Mouse (Mus musculus) CH12.LX (cell line): ENCODE data around the gene Slc2a2. TPM values are rescaled to one million over a fixed set of nuclear protein-coding genes. Genes with fewer than 3 reads are reported as not detected.

Source experiments
- DNase-seq: peaks from one replicate; pipeline ENCODE4 v3.0.0-alpha.2; 2013; ENCODE audit errors: extremely low read depth
- H3K27ac ChIP-seq: 2 replicates; pipeline ENCODE4 v1.5.1; 2012; ENCODE audit warnings: low read depth, mild to moderate bottlenecking, control low read depth, moderate library complexity; ENCODE audit not compliant: insufficient read depth
- H3K27me3 ChIP-seq: replicated peaks from 2 replicates; pipeline ENCODE3; 2012; ENCODE audit warnings: inconsistent platforms
- H3K36me3 ChIP-seq, 2 experiments: replicated peaks in 1 of 2; 2 replicates each; pipeline versions ENCODE3 to v1.6.1; 2012; ENCODE audit warnings: inconsistent platforms in 1 of 2, low read length in 1 of 2, mild to moderate bottlenecking in 1 of 2, mixed read lengths in 1 of 2, moderate library complexity in 1 of 2; ENCODE audit not compliant: control insufficient read depth in 1 of 2, insufficient read depth in 1 of 2
- H3K4me1 ChIP-seq, 2 experiments: 2 replicates each; pipeline ENCODE4 v1.6.1; 2012; ENCODE audit warnings: inconsistent platforms in 1 of 2, moderate library complexity in 1 of 2; ENCODE audit not compliant: insufficient read depth in 2 of 2, control insufficient read depth in 1 of 2
- H3K4me2 ChIP-seq: 2 replicates; pipeline ENCODE4 v1.6.1; 2012; ENCODE audit warnings: low read depth, mild to moderate bottlenecking, control low read depth; ENCODE audit not compliant: poor library complexity, insufficient read depth, severe bottlenecking
- H3K4me3 ChIP-seq, 3 experiments: fragments of 150-350 bp in 1 of 3; sonication (generic) in 1 of 3; replicated peaks in 1 of 3; 2 replicates each; pipeline versions ENCODE3 to v1.5.1; 2011 to 2012; ENCODE audit warnings: low read depth in 2 of 3, low read length in 2 of 3, mild to moderate bottlenecking in 2 of 3, moderate library complexity in 2 of 3, control low read depth in 1 of 3, improper control_type of control experiment in 1 of 3, inconsistent platforms in 1 of 3, mixed read lengths in 1 of 3; ENCODE audit not compliant: poor library complexity in 1 of 3
- H3K79me2 ChIP-seq: replicated peaks from 2 replicates; pipeline ENCODE4 v1.6.1; 2012; ENCODE audit warnings: mild to moderate bottlenecking, moderate library complexity; ENCODE audit not compliant: control insufficient read depth, poor library complexity, insufficient read depth, severe bottlenecking; ENCODE audit errors: extremely low read depth
- H3K9ac ChIP-seq: 2 replicates; pipeline ENCODE4 v1.6.1; 2012; ENCODE audit warnings: low read depth, mild to moderate bottlenecking, control low read depth, moderate library complexity; ENCODE audit not compliant: insufficient read depth
- H3K9me3 ChIP-seq: replicated peaks from 2 replicates; pipeline ENCODE3; 2012; ENCODE audit warnings: low read length, inconsistent platforms, mixed read lengths
- BHLHE40 ChIP-seq: IDR thresholded peaks from 2 replicates; pipeline ENCODE4 v1.6.1; 2011; ENCODE audit warnings: mild to moderate bottlenecking, low read depth, low read length, improper control_type of control experiment
- E2F4 ChIP-seq: IDR thresholded peaks from 2 replicates; pipeline ENCODE4 v1.6.1; 2011; ENCODE audit warnings: low read depth, low read length, improper control_type of control experiment; ENCODE audit not compliant: insufficient replicate concordance
- EP300 ChIP-seq: IDR thresholded peaks from 2 replicates; pipeline ENCODE4 v1.6.1; 2011; ENCODE audit warnings: low read length, improper control_type of control experiment
- ETS1 ChIP-seq: conservative IDR thresholded peaks from 2 replicates; pipeline ENCODE4 v1.6.1; 2012; ENCODE audit warnings: low read depth, mild to moderate bottlenecking, inconsistent platforms, low read length, improper control_type of control experiment, moderate library complexity
- HCFC1 ChIP-seq: IDR thresholded peaks from 2 replicates; pipeline ENCODE4 v1.6.1; 2012; ENCODE audit warnings: low read depth, mild to moderate bottlenecking, inconsistent platforms, low read length, improper control_type of control experiment
- IRF4 ChIP-seq: IDR thresholded peaks from 2 replicates; pipeline ENCODE4 v1.6.1; 2014; ENCODE audit warnings: low read depth, mild to moderate bottlenecking, inconsistent platforms, low read length, improper control_type of control experiment
- JUN ChIP-seq: IDR thresholded peaks from 2 replicates; pipeline ENCODE4 v1.6.1; 2011; ENCODE audit warnings: low read depth, mild to moderate bottlenecking, low read length, improper control_type of control experiment, moderate library complexity; ENCODE audit not compliant: insufficient read depth
- JUND ChIP-seq: conservative IDR thresholded peaks from 2 replicates; pipeline ENCODE4 v1.6.1; 2011; ENCODE audit warnings: low read depth, low read length, improper control_type of control experiment
- KAT2A ChIP-seq: IDR thresholded peaks from 2 replicates; pipeline ENCODE4 v1.6.1; 2012; ENCODE audit warnings: low read length, improper control_type of control experiment, inconsistent platforms; ENCODE audit not compliant: insufficient replicate concordance
- MAZ ChIP-seq: IDR thresholded peaks from 2 replicates; pipeline ENCODE4 v1.6.1; 2012; ENCODE audit warnings: low read depth, mild to moderate bottlenecking, inconsistent platforms, low read length, improper control_type of control experiment, moderate library complexity
- MXI1 ChIP-seq: IDR thresholded peaks from 2 replicates; pipeline ENCODE4 v1.6.1; 2011; ENCODE audit warnings: mild to moderate bottlenecking, low read depth, low read length, improper control_type of control experiment
- MYC ChIP-seq: IDR thresholded peaks from 2 replicates; pipeline ENCODE4 v1.6.1; 2011; ENCODE audit warnings: low read depth, mild to moderate bottlenecking, improper control_type of control experiment, low read length
- NELFE ChIP-seq: IDR thresholded peaks from 2 replicates; pipeline ENCODE4 v1.6.1; 2011; ENCODE audit warnings: low read depth, low read length, improper control_type of control experiment
- NRF1 ChIP-seq: IDR thresholded peaks from 2 replicates; pipeline ENCODE4 v1.6.1; 2014; ENCODE audit warnings: low read depth, mild to moderate bottlenecking, inconsistent platforms, low read length, improper control_type of control experiment, moderate library complexity
- POLR2A ChIP-seq: IDR thresholded peaks from 2 replicates; pipeline ENCODE4 v1.6.1; 2011; ENCODE audit warnings: low read depth, mild to moderate bottlenecking, improper control_type of control experiment, low read length
- POLR2AphosphoS2 ChIP-seq: IDR thresholded peaks from 2 replicates; pipeline ENCODE4 v1.6.1; 2011; ENCODE audit warnings: low read depth, low read length, improper control_type of control experiment
- RAD21 ChIP-seq: IDR thresholded peaks from 2 replicates; pipeline ENCODE4 v1.6.1; 2011; ENCODE audit warnings: low read depth, mild to moderate bottlenecking, low read length, improper control_type of control experiment, moderate library complexity
- RCOR1 ChIP-seq: conservative IDR thresholded peaks from 2 replicates; pipeline ENCODE4 v1.6.1; 2012; ENCODE audit warnings: low read depth, mild to moderate bottlenecking, inconsistent platforms, low read length, improper control_type of control experiment
- TBP ChIP-seq: conservative IDR thresholded peaks from 2 replicates; pipeline ENCODE4 v1.6.1; 2011; ENCODE audit warnings: low read depth, low read length, improper control_type of control experiment
- TCF12 ChIP-seq: IDR thresholded peaks from 2 replicates; pipeline ENCODE4 v1.6.1; 2014; ENCODE audit warnings: low read depth, mild to moderate bottlenecking, inconsistent platforms, low read length, improper control_type of control experiment
- UBTF ChIP-seq: IDR thresholded peaks from 2 replicates; pipeline ENCODE4 v1.6.1; 2012; ENCODE audit warnings: low read depth, mild to moderate bottlenecking, inconsistent platforms, low read length, improper control_type of control experiment, moderate library complexity
- USF1 ChIP-seq: IDR thresholded peaks from 2 replicates; pipeline ENCODE4 v1.6.1; 2014; ENCODE audit warnings: low read depth, mild to moderate bottlenecking, inconsistent platforms, low read length, improper control_type of control experiment
- USF2 ChIP-seq: conservative IDR thresholded peaks from 2 replicates; pipeline ENCODE4 v1.6.1; 2011; ENCODE audit warnings: low read depth, low read length, improper control_type of control experiment
- ZMIZ1 ChIP-seq: IDR thresholded peaks from 2 replicates; pipeline ENCODE4 v1.6.1; 2012; ENCODE audit warnings: low read depth, mild to moderate bottlenecking, inconsistent platforms, low read length, improper control_type of control experiment
- ZNF384 ChIP-seq: IDR thresholded peaks from 2 replicates; pipeline ENCODE4 v1.6.1; 2012; ENCODE audit warnings: low read depth, low read length, improper control_type of control experiment, inconsistent platforms
- dilution Hi-C: fragments of 300-500 bp; cut with MboI; formaldehyde crosslinking; loops from 2 replicates; pipeline ENCODE4 v1.14.3; 2020; ENCODE audit warnings: low sequenced_read_pairs; ENCODE audit not compliant: extremely low pct_unique_long_range_greater_than_20kb, extremely low pct_ligation_motif_present
- in situ Hi-C: fragments of 300-500 bp; cut with MboI; formaldehyde crosslinking; loops from 3 replicates; pipeline ENCODE4 v1.14.3; 2019; ENCODE audit warnings: low sequenced_read_pairs, low pct_ligation_motif_present, low pct_unique_long_range_greater_than_20kb, mixed read lengths
- polyA plus RNA-seq: library from polyadenylated mRNA; unstranded; fragments of >175 nt; gene quantifications from 2 replicates; pipeline ENCODE4 v1.2.1, GENCODE M21; 2012; ENCODE audit warnings: low read depth; ENCODE audit not compliant: insufficient read length
- total RNA-seq, 2 experiments: library from RNA; depleted of rRNA; stranded (reverse); fragments of 300-350 nt in 1 of 2; fragments of >200 nt in 1 of 2; gene quantifications; 2 replicates each; pipeline ENCODE4 v1.2.3; 2012 to 2014

The Slc2a2 gene
- total and polyA plus RNA-seq, 3 experiments = not detected

DNA sequence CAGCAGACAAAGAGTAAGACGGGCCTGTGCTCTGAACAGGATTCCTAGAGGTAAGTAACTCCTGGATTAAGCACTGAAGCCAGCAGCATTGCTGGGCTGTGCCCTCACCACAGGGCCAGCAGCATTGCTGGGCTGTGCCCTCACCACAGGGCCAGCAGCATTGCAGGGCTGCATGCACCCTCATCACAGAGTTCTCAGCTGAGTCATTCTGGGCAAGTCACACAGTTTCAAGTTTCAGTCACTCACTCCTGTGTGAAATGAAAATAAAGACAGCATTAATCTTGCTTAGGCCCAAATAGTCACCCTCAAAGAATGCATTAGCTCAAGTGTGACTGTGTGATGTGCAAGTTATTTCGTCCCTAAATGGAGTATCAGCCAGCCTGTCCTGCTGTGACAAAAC lies 37.0 kb downstream of the Slc2a2 start:
- Histone ChIP-seq H3K4me3 (no peak overlapping the region), H3K9ac (no peak overlapping the region), H3K27me3 (no peaks in the 10 kb centered on the region), H3K4me1 (peaks cover 0 to 5% of the 10 kb centered on the region in 2 experiments; a peak in 1 of 4 replicates), H3K27ac (no peak overlapping the region), H3K9me3 (no peaks in the 10 kb centered on the region), H3K79me2 (no peaks in the 10 kb centered on the region), H3K36me3 (no peaks in the 10 kb centered on the region), H3K4me2 (no peak overlapping the region)
- dilution Hi-C loops (no loop called here), in situ Hi-C loops (no loop called here)
- DNase-seq = no peak
- no peak for TF ChIP-seq RAD21
- TF ChIP-seq UBTF = no peak
- TF ChIP-seq POLR2A = no peak
- no peak for TF ChIP-seq TBP
- no peak for TF ChIP-seq RCOR1
- no peak for TF ChIP-seq ZNF384
- no peak for TF ChIP-seq HCFC1
- no peak for TF ChIP-seq KAT2A
- no peak for TF ChIP-seq MXI1

DNA sequence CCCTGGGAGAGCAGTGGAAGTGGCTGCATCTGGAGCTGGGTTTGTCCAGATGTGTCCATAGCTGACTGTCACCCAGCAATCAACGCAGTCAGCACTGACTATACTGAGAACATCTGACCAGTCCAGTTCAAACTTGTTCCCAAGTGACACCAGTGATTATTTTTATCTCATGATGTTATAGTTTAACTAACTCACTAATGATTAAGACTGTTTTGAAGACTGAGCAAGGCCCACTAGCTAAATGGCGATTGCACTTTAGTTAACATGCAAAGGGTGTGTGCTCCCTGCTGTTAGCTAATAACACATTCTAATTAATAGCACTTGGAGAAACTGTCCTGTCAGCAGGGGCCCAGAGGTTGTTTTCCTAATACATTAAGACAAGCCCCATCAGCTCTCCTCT lies 39.3 kb downstream of the Slc2a2 start:
- no peak for DNase-seq
- no peak overlapping the region for H3K27ac ChIP-seq
- H3K4me2 ChIP-seq = no peak overlapping the region
- peaks cover 0 to 5% of the 10 kb centered on the region in 2 experiments; a peak in 1 of 4 replicates for H3K4me1 ChIP-seq
- no peaks in the 10 kb centered on the region for H3K27me3 ChIP-seq
- no peaks in the 10 kb centered on the region for H3K36me3 ChIP-seq
- no peaks in the 10 kb centered on the region for H3K9me3 ChIP-seq
- dilution Hi-C loops = no loop called here
- in situ Hi-C loops = no loop called here
- no peak overlapping the region for H3K9ac ChIP-seq
- TF ChIP-seq RAD21 = no peak
- no peak for TF ChIP-seq ZMIZ1
- TF ChIP-seq IRF4 = no peak
- no peak for TF ChIP-seq MXI1
- TF ChIP-seq USF1 = no peak
- TF ChIP-seq NELFE = no peak
- no peak for TF ChIP-seq RCOR1
- TF ChIP-seq BHLHE40 = no peak
- TF ChIP-seq HCFC1 = no peak
- H3K4me3 ChIP-seq = no peak overlapping the region
- no peaks in the 10 kb centered on the region for H3K79me2 ChIP-seq

DNA sequence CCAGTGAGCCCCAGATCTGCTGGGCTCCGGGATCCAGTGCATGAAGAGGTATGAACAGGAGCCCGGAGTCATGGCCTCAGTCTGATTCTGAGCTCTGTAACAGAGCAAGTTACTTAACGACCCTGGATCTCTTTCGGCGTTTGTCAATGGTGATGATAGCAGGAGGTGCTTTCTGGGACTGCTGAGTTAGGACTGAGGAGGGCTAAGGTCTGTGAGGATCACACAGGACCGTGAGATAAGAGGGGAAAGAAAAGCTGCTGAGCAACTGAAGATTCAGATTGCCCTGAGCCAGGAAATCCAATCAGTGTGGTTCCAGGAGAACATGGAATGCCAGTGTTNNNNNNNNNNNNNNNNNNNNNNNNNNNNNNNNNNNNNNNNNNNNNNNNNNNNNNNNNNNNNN lies 42.6 kb downstream of the Slc2a2 start:
- no peak overlapping the region for H3K9ac ChIP-seq
- dilution Hi-C loops (no loop called here), in situ Hi-C loops (loop anchor here (10.0 kb wide), 1 partner anchor 1276 kb away; no protein-coding TSS in a partner anchor)
- H3K79me2 ChIP-seq = no peaks in the 10 kb centered on the region
- H3K9me3 ChIP-seq = no peaks in the 10 kb centered on the region
- no peak overlapping the region for H3K4me3 ChIP-seq
- no peaks in the 10 kb centered on the region for H3K4me1 ChIP-seq
- no peaks in the 10 kb centered on the region for H3K27me3 ChIP-seq
- DNase-seq = no peak
- H3K27ac ChIP-seq = no peak overlapping the region
- H3K36me3 ChIP-seq = no peaks in the 10 kb centered on the region
- H3K4me2 ChIP-seq = no peak overlapping the region
- TF ChIP-seq JUND (no peak), TBP (no peak), KAT2A (no peak), MXI1 (no peak), E2F4 (no peak), IRF4 (no peak), EP300 (no peak), TCF12 (no peak), MYC (no peak), USF2 (no peak), RCOR1 (no peak), ETS1 (no peak), POLR2AphosphoS2 (no peak), JUN (no peak), UBTF (no peak), MAZ (no peak), NRF1 (no peak), USF1 (no peak)
